Mouse (Mus musculus): ENCODE results near the gene Neurod1. TPM values are rescaled to one million over a fixed set of nuclear protein-coding genes. Genes with fewer than 3 reads are reported as not detected.

Gene Neurod1
- total RNA-seq (2014; fragmentation: Nextera tagmentation): not detected in 2 replicates
- total RNA-seq (2017): not detected in 2 replicates

GRCm38 (mm10) chr2:79456575-79457349 is at the start of gene Neurod1, which contains the start of gene Cerkl:
Gene Neurod1, minus strand, starts transcription at chr2:79456751.
Gene Cerkl, minus strand, starts transcription at chr2:79456785.
- no peak for ATAC-seq (replicated peaks; ENCODE audit: low FRiP score, low TSS enrichment, poor library complexity, severe bottlenecking)

- peak; percentile 95 for ATAC-seq (replicated peaks; ENCODE audit: low FRiP score, low TSS enrichment, poor library complexity, severe bottlenecking)
Observed at GRCm38 (mm10) chr2:79498990-79499755, 42.6 kb upstream of the Neurod1 start.

GRCm38 (mm10) chr2:79485127-79485526 is 28.6 kb upstream of the Neurod1 start:
- no peak for ATAC-seq (replicated peaks; ENCODE audit: low FRiP score, low TSS enrichment, poor library complexity, severe bottlenecking)

GRCm38 (mm10) chr2:79482511-79482910 is 26.0 kb upstream of the Neurod1 start:
- no peak for ATAC-seq (replicated peaks; ENCODE audit: low FRiP score, low TSS enrichment, poor library complexity, severe bottlenecking)

- ATAC-seq (replicated peaks; ENCODE audit: low FRiP score, low TSS enrichment, poor library complexity, severe bottlenecking): no peak
Observed at GRCm38 (mm10) chr2:79462411-79462810, 5.9 kb upstream of the Neurod1 start.

GRCm38 (mm10) chr2:79461861-79462260 is 5.3 kb upstream of the Neurod1 start:
- ATAC-seq (replicated peaks; ENCODE audit: low FRiP score, low TSS enrichment, poor library complexity, severe bottlenecking): no peak

- no peak for ATAC-seq (replicated peaks; ENCODE audit: low FRiP score, low TSS enrichment, poor library complexity, severe bottlenecking)
Observed at GRCm38 (mm10) chr2:79460586-79460985, 4.0 kb upstream of the Neurod1 start.

- ATAC-seq (replicated peaks; ENCODE audit: low FRiP score, low TSS enrichment, poor library complexity, severe bottlenecking): no peak
Observed at GRCm38 (mm10) chr2:79460107-79460506, 3.6 kb upstream of the Neurod1 start.

- no peak for ATAC-seq (replicated peaks; ENCODE audit: low FRiP score, low TSS enrichment, poor library complexity, severe bottlenecking)
Observed at GRCm38 (mm10) chr2:79459061-79460045, 2.8 kb upstream of the Neurod1 start.

GRCm38 (mm10) chr2:79457932-79458331 is 1.4 kb upstream of the Neurod1 start:
- no peak for ATAC-seq (replicated peaks; ENCODE audit: low FRiP score, low TSS enrichment, poor library complexity, severe bottlenecking)

- ATAC-seq (replicated peaks; ENCODE audit: low FRiP score, low TSS enrichment, poor library complexity, severe bottlenecking): no peak
Observed at GRCm38 (mm10) chr2:79457434-79457833, 883 bp upstream of the Neurod1 start.

GRCm38 (mm10) chr2:79455646-79456045 is 905 bp downstream of the Neurod1 start:
- ATAC-seq (replicated peaks; ENCODE audit: low FRiP score, low TSS enrichment, poor library complexity, severe bottlenecking): no peak

- ATAC-seq (replicated peaks; ENCODE audit: low FRiP score, low TSS enrichment, poor library complexity, severe bottlenecking): no peak
Observed at GRCm38 (mm10) chr2:79454786-79455446, 1.6 kb downstream of the Neurod1 start.

- ATAC-seq (replicated peaks; ENCODE audit: low FRiP score, low TSS enrichment, poor library complexity, severe bottlenecking): peak; percentile 99
Observed at GRCm38 (mm10) chr2:79453901-79454781, 2.4 kb downstream of the Neurod1 start.

GRCm38 (mm10) chr2:79451438-79451837 is 5.1 kb downstream of the Neurod1 start:
- ATAC-seq (replicated peaks; ENCODE audit: low FRiP score, low TSS enrichment, poor library complexity, severe bottlenecking): no peak

- ATAC-seq (replicated peaks; ENCODE audit: low FRiP score, low TSS enrichment, poor library complexity, severe bottlenecking): no peak
Observed at GRCm38 (mm10) chr2:79450684-79451394, 5.7 kb downstream of the Neurod1 start.

GRCm38 (mm10) chr2:79449371-79449770 is 7.2 kb downstream of the Neurod1 start:
- ATAC-seq (replicated peaks; ENCODE audit: low FRiP score, low TSS enrichment, poor library complexity, severe bottlenecking): no peak

Data from megakaryocyte-erythroid progenitor cell, adult 5-6 weeks (primary cell).